Mouse (Mus musculus) hindbrain, postnatal 0 days (tissue): ENCODE measurements around the gene Slc25a48. TPM values are rescaled to one million over a fixed set of nuclear protein-coding genes. Genes with fewer than 3 reads are reported as not detected.

Experiments used
- ATAC-seq: fragments of 200-750 bp; cut with Nextera tagmentation; 2 replicates; pipeline ENCODE4 v1.8.0; 2017; ENCODE audit warnings: mild to moderate bottlenecking, moderate TSS enrichment, moderate library complexity
- DNase-seq: peaks from one replicate; pipeline ENCODE4 v3.0.0-alpha.2; 2015; ENCODE audit warnings: low spot score
- H3K27ac ChIP-seq: fragments of 300-500 bp; sonication (generic); 2 replicates; pipeline ENCODE4 v1.5.1; 2014; ENCODE audit warnings: mild to moderate bottlenecking
- H3K27me3 ChIP-seq: fragments of 300-500 bp; sonication (generic); 2 replicates; pipeline ENCODE4 v1.6.1; 2014; ENCODE audit warnings: low read length, mixed read lengths; ENCODE audit not compliant: insufficient read depth
- H3K36me3 ChIP-seq: fragments of 300-500 bp; sonication (generic); 2 replicates; pipeline ENCODE4 v1.6.1; 2014; ENCODE audit warnings: low read length, mixed read lengths; ENCODE audit not compliant: insufficient read depth
- H3K4me1 ChIP-seq: fragments of 300-500 bp; sonication (generic); 2 replicates; pipeline ENCODE4 v1.6.1; 2014; ENCODE audit warnings: antibody characterized with exemption, low read length, mixed read lengths; ENCODE audit not compliant: insufficient read depth
- H3K4me2 ChIP-seq: fragments of 300-500 bp; sonication (generic); 2 replicates; pipeline ENCODE4 v1.6.1; 2014; ENCODE audit warnings: low read depth, mild to moderate bottlenecking, low read length, moderate library complexity, mixed read lengths
- H3K4me3 ChIP-seq: fragments of 300-500 bp; sonication (generic); 2 replicates; pipeline ENCODE4 v1.5.1; 2014; ENCODE audit warnings: low read length
- H3K9ac ChIP-seq: fragments of 300-500 bp; sonication (generic); replicated peaks from 2 replicates; pipeline ENCODE4 v1.6.1; 2014; ENCODE audit warnings: mild to moderate bottlenecking, low read length, moderate library complexity, mixed read lengths
- H3K9me3 ChIP-seq: fragments of 300-500 bp; sonication (generic); 2 replicates; pipeline ENCODE4 v1.6.1; 2016; ENCODE audit warnings: low read length, mixed read lengths
- CTCF ChIP-seq: IDR thresholded peaks from 2 replicates; pipeline ENCODE4 v1.5.1; 2016; ENCODE audit warnings: antibody characterized with exemption, control low read depth, low read depth
- WGBS: fragments of 180-500 bp; shearing (Covaris S2); extraction: QIAGEN DNeasy Blood & Tissue Kit; methylation state at CpG from one replicate; pipeline ENCODE4 v1.1.7; 2014; 5-methylcytosine and 5-hydroxymethylcytosine counted together
- polyA plus RNA-seq: library from polyadenylated mRNA; unstranded; fragments of >200 nt; fragmentation: Nextera tagmentation; extraction: Ambion mirVana; gene quantifications from 2 replicates; pipeline ENCODE4 v1.2.1, GENCODE M21; 2015
- total RNA-seq: library from RNA; depleted of rRNA; stranded (reverse); fragments of >200 nt; gene quantifications from 2 replicates; pipeline ENCODE4 v1.2.3, GENCODE M21; 2014; rRNA removed

Slc25a48 gene
- total and polyA plus RNA-seq, 2 experiments from 2014 or later: not detected

DNA sequence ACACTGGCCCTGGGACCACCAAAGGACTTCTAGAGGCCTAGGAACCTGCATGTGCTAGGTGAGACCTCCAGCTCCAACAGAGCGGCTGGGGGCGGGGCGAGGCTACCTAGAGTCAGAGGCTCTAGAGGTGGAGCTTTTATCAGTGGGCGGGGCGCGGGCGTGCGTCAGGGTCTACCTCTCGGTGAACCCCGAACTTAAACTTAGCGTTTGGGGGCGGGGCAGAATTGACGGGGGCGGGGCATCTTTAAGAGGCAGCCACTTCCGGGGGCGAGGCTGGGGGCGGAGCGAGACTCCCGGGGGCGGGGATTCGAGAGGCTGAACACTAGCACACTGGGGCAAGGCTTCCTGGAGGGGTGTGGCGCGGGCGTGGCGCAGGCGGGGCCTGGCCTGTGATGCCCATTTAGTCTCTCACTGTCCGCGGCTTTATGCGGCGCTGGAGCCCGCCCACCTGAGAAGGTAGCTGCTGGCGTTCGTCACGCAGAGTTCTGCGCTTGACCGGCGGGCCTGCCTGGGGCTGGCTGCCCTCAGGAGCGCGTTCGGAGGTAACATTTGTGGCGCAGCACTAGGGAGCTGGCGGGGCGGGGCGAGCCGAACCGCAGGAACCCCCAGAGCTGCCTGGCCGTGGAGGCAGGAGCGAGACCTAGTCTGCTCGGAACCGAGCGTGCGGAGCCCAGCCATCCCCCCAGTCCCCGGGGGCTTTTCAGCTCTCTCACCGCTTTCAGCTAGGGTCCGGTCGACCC, 84.1 kb downstream of the Slc25a48 start, which contains the start of gene Fbxl21:
Gene Fbxl21, plus strand, starts transcription at position 392 of the 740 bp plus-strand sequence.
- H3K9me3 ChIP-seq: no peaks in the 10 kb centered on the region
- peak within 1 kb of the TSS; percentile 62; the same call in 1 of the 2 replicates for H3K27ac ChIP-seq
- peak within 1 kb of the TSS; percentile 70 for H3K4me3 ChIP-seq
- no peaks in the 10 kb centered on the region for H3K36me3 ChIP-seq
- DNase-seq (peak; percentile 91), ATAC-seq (peak; percentile 98)
- peak within 1 kb of the TSS; percentile 56 for H3K9ac ChIP-seq
- no peaks in the 10 kb centered on the region for H3K4me1 ChIP-seq
- WGBS: under 1% methylated on average over 56 of the region's 56 CpGs
- peak within 1 kb of the TSS; percentile 93 for H3K4me2 ChIP-seq
- no peaks in the 10 kb centered on the region for H3K27me3 ChIP-seq
- no peak for TF ChIP-seq CTCF

DNA sequence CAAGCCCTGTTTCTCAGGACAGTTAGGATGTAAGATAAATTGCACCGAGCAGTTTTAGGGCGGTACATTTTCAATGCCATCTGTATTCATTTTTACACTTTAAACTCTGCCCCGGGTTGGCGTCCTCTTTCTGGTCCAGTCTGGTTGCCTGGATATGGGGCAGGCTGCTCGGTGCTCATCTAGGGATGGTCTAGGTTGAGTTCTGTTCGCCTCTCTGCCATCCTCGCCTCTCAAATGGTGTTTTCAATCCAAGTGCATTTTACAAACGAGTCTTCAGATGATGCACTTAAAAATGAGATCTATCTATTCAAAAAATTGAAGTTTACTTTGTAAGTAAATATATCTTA, 84.6 kb downstream of the Slc25a48 start:
- ATAC-seq: no peak
- no peak for TF ChIP-seq CTCF
- 3% methylated on average over 8 of the region's 8 CpGs for WGBS

More for the DNA sequence above, 84.6 kb downstream of the Slc25a48 start:
- no peaks in the 10 kb centered on the region for H3K4me1 ChIP-seq
- peak overlapping the region; percentile 93 for H3K4me2 ChIP-seq
- peak; percentile 18 for DNase-seq
- no peaks in the 10 kb centered on the region for H3K36me3 ChIP-seq
- H3K27ac ChIP-seq: peak overlapping the region; percentile 62; the same call in 1 of the 2 replicates
- H3K9me3 ChIP-seq: no peaks in the 10 kb centered on the region
- no peaks in the 10 kb centered on the region for H3K27me3 ChIP-seq
- peak overlapping the region; percentile 70 for H3K4me3 ChIP-seq
- H3K9ac ChIP-seq: peak overlapping the region; percentile 56

Other genes starting within 250 kb of the Slc25a48 start
- 0.14 and 0.42 TPM in 2 replicates for gene Neurog1, start 186.2 kb upstream of the Slc25a48 start, total RNA-seq
- 0.10 and 0.30 TPM in 2 replicates for gene Neurog1, start 186.2 kb upstream of the Slc25a48 start, polyA plus RNA-seq
- 17.5 and 20.2 TPM in 2 replicates for gene Cxcl14, start 141.8 kb upstream of the Slc25a48 start, total RNA-seq
- gene Cxcl14, start 141.8 kb upstream of the Slc25a48 start, polyA plus RNA-seq: 19.2 and 19.9 TPM in 2 replicates
- gene Gm3045, start 11.8 kb upstream of the Slc25a48 start, total RNA-seq: not detected in 2 replicates
- not detected in 2 replicates for gene Gm3045, start 11.8 kb upstream of the Slc25a48 start, polyA plus RNA-seq
- not detected in 2 replicates for gene Il9, start 43.9 kb downstream of the Slc25a48 start, total RNA-seq
- gene Il9, start 43.9 kb downstream of the Slc25a48 start, polyA plus RNA-seq: not detected in 2 replicates
- 6.1 and 11.3 TPM in 2 replicates for gene Fbxl21, start 84.1 kb downstream of the Slc25a48 start, total RNA-seq
- gene Fbxl21, start 84.1 kb downstream of the Slc25a48 start, polyA plus RNA-seq: 5.5 and 5.6 TPM in 2 replicates
- gene Lect2, start 110.1 kb downstream of the Slc25a48 start, total RNA-seq: not detected in 2 replicates
- 0.23 TPM in 1 of 2 replicates, not detected in the other for gene Lect2, start 110.1 kb downstream of the Slc25a48 start, polyA plus RNA-seq
- gene Tgfbi, start 171.2 kb downstream of the Slc25a48 start, total RNA-seq: 4.9 and 8.6 TPM in 2 replicates
- gene Tgfbi, start 171.2 kb downstream of the Slc25a48 start, polyA plus RNA-seq: 6.2 and 7.1 TPM in 2 replicates